Mouse (Mus musculus) layer of hippocampus, postnatal 14 days (tissue): Measurements from ENCODE around the gene Atf1. TPM values are rescaled to one million over a fixed set of nuclear protein-coding genes. Genes with fewer than 3 reads are reported as not detected.
A peak's percentile ranks its signal among the peaks of the same experiment; 100 is the strongest.

Experiments
- DNase-seq, 2 experiments: peaks; one replicate each; pipeline ENCODE4 v3.0.0; 2021 to 2022; ENCODE audit warnings: low spot score in 2 of 2, mixed read lengths in 1 of 2
- total RNA-seq, 2 experiments: library from RNA; stranded (reverse); gene quantifications; 2 replicates each; pipeline ENCODE4 v1.2.3; 2021

Atf1 gene
- total RNA-seq, 2 experiments from 2014 or later: 15.1 to 16.3 TPM

DNA sequence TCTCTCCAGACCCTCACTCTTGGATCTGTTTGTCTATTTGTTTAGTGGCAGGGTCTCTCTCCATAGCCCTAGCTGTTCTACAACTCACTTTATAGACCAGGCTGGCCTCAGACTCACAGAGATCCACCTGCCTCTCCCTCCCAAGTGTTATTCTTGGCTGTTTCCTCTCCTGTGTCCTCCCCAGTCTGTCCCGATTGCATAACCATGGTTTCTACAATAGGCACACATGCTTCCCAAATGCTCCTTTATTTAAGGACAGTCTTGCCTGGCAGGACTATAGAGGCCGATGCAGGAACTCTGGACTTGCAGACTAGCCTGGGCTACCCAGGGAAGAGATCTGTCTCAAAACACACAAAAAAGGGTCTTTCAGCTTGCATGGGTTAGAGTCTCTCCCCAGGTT lies 14.3 kb upstream of the Atf1 start:
- no peak for DNase-seq

DNA sequence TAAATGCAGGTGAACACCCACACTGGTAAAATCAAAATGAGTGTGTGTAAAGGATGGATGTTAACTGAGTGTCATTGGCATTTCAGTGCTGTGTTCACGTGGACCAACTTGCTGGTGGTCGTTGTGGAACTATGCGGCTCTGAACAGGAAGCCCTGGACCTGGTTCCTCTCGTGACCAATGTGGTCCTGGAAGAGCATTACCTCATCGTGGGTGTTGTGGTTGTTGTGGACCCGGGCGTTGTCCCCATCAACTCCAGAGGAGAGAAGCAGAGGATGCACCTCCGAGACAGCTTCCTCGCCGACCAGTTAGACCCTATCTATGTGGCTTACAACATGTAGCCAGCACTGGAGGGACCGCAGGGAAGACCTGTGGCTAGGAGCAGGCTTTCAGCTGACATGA lies 12.5 kb upstream of the Atf1 start:
- DNase-seq: no peak

DNA sequence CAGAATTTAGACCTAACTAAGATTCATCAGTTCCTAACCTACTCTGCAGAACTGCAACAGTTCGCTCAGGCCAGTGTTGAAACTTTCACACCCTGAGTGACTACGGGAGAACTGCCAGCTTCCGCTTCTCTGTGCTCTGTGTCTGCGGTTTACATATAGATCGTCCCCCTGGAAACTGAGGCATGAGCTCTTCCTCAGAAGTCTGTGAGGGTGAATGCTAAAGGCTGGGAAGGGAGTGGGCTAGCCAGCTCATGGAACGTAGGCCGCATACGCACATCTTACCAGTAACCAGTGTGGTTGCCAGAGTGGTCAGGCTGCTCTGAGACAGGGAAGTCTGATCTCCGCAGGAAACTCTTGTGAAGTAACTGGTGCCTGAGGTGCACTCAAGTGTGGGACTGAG lies 11.4 kb upstream of the Atf1 start:
- no peak for DNase-seq

DNA sequence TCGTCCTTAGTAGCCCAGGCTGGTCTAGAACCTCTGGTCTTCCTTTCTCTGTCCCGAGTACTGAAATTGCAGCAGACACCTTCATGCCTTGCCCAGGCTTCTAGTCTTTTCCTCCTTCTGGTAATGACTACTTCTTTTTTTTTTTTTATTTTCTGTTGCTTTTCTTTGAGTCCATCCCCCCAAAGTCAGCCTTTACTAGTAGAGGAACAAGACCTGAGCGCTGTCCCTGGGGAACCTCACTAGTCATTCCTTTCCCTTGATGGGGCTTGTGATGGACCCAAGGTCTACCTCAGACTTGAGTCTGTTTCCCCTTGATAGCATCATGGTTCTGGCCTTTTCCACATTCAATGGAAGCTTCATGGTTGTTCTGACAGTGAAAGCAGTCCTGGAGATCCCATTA lies 9.6 kb upstream of the Atf1 start:
- no peak for DNase-seq

DNA sequence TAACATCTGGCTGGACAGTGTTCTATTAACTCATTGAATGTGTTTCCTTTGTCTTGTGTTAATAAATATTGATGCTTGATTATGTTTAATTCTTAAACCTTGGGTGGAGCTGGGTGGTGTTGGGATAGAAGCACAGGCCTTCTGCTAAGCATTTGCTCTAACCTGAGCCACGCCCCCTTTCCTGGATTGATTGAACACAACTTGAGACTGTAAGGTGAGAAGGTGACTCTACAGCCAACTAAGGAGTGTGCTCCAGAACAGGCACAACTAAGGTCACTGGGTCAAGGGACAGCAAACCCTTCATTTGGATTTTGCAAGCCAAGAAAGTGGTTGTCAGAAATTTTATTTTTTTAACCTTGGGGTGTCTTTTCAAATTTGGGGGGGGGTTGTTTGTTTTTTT lies 8.2 kb upstream of the Atf1 start:
- no peak for DNase-seq

DNA sequence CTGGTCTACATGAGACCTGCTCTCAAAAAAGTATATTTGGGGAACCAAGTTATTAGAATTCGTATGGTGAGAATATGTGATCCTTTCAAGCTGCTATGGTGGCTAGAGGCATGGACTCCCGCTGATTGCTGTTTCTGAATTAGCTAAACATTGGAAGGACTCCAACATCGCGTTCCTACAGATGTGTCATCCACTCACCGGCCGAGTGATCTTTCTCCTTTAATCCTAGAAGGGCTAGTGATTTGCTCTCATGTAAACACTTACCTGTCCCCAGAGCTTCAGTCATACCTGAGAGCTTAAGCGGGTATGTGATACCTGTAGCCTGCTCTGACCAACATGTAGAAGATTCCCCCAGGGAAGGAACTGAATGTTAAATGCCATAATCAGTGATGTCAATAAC lies 6.7 kb upstream of the Atf1 start:
- no peak for DNase-seq

DNA sequence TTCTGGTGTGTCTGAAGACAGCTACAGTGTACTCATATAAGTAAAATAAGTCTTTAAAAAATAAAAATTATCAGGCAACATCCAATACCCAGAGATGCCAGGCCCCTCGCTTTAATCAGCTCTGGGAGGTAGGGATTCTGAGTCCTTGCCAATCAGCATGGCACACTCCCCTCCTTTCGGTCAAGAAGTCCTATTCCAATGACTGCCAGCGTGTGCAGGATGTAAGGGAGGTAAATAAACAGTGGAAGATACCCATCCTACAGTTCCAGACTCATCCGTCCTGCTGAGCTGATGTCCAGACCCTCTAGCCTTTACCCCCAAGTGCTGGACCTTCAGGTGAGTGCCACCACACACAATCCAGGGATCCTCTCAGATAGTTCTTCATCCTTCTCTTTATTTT lies 2.2 kb upstream of the Atf1 start:
- no peak for DNase-seq

DNA sequence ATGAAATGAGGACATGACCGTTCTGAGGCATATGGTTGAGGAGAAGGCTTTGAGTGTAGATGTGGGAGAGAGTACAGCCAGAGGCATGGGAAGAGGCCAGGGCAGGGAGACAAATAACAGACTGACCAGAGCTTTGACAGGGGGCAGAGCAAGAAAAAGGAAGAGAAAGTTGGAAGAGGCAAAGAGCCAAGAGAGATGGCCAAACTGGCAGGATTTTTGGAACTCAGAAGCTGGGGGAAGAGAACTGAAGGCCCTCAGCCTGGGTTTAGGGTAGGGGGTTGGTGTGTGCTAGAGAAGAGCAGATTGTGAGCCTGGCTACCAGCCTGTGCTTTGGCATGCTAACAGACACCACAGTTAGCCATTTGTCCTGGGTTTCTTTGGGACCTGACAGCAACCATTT lies 1.7 kb upstream of the Atf1 start:
- peak; percentile 39 to 80 for DNase-seq

DNA sequence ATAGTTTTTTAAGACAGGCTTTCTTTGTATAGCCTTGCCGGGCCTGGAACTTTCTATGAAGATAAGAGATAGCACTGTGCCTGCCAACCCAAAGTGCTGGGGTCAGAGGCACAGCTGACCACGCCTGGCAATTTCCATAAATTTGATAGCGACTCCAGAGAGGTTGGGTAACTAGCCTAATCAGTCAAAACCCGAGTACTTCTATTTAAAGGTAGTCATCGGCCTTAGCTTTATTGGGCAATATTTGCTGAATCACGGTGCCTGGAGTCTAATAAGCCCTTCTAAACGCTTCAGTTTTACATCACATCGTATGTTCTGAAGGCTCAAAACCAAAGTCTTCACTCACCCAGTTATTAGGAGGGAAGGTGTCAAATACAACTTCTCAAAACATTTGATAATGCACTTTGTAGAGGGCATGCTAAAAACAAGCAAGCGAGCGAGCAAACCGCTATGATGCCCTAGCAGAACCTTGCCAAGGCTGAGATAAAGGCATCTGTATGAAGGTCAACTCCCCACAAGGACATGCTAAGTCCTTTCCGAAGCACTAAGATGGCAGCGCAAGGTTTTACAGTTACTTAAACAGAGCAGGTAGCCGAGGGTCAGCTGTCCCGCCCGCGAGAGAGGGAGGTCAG lies 472 bp upstream of the Atf1 start:
- no peak for DNase-seq

DNA sequence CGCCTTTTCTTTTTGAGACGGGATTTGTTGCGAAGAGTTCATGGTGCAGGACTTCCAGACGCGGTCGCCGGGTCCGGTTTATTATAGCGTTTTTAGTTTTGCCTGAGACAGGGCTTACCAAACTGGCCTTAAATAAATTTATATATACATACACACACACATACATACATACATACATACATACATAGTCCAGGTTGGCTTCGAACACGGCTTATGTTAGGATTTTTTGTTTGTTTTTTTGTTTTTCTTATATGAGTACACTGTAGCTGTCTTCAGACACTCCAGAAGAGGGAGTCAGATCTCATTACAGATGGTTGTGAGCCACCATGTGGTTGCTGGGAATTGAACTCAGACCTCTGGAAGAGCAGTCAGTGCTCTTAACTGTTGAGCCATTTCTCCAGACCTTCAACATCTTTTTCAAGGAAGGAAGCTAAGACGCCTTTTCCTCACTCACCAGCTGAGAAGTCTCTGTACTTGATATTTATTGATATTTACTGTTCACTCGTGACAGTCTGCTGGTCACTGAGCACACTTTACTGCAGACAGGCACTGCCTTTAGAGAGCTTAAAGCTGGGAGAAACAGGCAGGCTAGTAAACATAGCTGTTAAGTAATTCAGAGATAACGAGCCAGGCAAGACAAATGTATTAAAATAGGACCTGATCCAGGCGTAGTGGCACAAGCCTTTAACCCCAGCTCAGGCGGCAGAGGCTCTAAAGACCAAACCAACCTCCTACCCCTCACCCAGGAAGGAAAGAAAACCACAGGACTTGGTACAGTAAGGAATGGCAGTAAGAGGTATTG lies 1.1 kb downstream of the Atf1 start:
- DNase-seq: no peak

DNA sequence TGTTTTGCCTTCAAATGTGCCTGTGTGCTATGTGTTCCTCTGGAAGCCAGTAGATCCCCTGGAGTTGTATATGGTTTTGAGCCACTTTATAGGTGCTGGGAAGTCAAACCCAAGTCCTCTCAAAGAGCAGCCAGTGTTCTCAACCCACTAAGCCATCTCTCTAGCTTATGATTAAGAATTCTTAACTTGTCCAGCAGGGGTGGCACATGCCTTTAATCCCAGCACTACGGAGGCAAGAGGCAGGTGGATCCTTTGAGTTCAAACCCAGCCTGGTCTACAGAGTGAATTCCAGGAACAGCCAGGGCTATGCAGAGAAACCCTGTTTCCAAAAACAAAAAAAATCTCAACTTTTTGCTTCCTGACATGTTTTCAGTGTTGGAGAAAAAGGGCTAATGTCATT lies 3.0 kb downstream of the Atf1 start:
- DNase-seq: no peak

DNA sequence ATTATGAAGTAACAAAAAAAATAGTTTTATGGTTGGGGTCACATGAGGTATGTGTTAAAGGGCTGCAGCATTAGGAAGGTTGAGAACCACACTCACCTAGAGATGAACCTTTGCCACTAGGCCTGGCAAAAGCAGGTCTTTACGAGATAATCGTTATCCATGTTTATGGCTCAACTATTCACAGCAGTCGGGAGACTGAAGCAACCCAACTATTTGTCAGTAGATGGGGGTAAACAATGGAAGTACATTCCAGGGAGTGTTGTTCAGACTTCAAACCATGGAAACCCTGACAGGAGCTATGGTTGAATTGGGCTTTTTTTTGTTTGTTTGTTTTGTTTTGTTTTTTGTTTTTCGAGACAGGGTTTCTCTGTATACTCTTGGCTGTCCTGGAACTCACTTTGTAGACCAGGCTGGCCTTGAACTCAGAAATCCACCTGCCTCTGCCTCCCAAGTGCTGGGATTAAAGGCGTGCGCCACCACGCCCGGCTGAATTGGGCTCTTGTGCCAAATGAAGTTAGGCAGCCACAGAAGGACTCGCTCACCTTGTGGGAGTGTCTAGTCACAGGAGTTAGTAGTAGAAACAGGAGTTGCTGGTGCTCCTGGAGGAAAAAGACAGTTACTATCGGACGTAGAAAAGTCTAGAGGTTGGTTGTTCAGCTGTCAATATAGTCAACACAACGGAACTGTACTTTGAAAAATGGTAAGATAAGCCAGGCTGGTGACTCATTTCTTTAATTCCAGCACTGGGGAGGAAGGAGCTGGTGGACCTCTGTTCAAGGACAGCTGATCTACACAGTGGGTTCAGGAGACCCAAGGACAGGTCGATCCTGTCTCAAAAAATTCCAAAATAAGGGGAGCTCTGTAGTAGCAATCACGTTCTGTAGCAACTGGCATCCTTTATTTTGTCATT lies 4.3 kb downstream of the Atf1 start:
- no peak for DNase-seq

DNA sequence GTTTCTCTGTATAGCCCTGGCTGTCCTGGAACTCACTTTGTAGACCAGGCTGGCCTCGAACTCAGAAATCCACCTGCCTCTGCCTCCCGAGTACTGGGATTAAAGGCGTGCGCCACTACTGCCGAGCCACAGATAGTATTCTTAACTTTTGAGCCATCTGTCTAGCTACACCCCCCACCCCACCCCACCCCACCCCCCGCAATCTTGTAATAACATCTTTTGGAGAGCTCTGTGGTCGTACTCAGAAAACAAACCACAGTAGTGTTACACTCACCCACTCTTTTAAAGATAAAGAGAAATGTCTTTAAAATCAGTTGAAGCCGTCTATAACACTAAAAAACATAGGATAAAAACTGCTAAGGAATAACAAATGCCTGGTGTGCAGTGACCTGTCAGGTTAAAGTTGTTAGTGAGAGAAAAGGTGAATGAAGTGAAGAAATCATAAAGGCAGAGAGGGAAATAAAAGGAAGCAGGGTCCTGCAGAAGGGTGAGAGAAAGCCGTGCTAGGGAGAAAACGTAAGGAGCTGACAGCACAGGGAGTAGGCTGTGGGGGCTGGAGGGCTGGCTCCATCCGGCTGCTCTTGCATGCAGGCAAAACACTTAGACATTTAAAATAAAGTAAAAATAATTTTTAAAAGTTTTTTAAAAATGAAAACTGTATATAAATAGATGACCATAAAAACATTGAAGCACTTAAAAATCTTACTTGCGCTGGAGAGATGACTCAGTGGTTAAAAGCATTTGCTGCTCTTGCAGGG lies 7.8 kb downstream of the Atf1 start:
- no peak for DNase-seq

DNA sequence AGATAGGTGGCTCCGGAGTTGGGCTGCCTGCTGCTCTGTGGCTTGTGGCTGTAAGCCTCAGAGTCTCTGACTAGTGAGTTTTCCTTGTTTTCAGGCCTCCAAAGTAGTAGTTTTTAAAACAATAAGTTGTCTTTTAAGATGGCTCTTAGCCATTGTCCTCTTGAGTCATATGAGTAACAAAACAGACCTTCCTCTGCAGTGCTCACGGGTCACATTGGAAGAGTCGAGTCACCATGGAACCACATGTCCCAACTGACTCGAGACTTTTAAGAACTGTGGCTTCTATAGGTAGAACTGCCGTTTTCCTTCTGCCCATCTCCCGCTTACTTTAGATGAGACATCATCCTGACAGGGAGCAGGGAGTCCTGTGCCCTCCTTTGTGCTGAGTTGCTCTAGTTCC lies 9.3 kb downstream of the Atf1 start:
- DNase-seq: no peak

DNA sequence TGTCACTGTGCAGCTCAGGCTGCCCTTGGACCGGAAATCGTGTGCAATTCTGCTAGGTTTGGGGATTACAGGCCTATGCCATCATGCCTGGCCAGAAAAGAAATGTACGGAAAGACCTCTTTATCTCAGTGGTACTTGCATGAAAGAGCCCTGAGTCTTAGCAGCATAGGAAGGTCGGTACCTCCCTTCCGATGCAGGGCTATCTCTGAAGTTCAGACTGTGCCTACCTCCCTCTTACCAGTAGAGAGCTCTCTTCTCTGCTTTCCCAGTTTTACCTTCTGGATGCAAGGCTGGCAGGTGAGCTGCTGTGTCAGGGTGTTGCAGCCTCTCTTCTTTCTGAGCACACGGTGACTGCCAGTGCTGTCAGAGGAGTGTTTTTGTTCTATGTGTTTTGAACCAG lies 14.2 kb downstream of the Atf1 start:
- no peak for DNase-seq

DNA sequence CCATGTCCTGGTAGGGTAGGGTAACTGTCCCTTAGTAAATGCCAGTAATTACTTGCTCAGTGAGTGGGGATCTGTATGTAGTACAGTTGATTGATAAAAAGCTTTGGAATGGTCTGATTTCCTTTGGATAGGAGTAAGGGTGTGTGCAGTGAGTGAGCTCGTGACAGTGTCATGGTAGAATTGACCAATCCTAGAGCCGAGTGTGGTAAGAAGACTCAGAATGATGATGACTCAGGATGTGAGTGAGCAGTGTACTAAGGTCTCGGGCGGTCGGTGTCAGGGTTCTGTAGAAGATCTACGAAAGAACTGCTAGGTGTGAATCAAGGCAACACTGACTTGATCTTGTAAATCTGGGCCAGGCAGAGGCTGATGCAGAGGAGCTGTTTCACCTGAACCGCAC lies 18.3 kb downstream of the Atf1 start:
- DNase-seq: no peak

DNA sequence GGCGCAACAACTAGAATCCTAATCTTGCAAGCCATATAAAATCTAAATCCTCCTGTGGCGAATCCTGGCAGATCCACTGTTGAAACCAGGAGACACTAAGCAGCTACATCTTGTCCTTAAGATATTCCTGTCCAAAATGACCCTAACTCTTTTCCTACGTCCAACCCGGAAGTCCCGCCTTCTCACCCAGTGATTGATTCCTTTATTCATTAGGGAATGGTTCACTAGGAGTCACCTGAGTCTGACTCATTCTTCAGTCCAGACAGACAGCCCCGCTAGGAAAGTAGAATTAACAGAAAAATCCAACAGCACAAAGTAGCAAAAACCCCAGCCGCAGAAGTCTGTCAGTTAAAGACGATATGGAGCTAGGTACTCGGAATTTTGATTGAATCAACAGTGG lies 19.7 kb downstream of the Atf1 start:
- DNase-seq: no peak

DNA sequence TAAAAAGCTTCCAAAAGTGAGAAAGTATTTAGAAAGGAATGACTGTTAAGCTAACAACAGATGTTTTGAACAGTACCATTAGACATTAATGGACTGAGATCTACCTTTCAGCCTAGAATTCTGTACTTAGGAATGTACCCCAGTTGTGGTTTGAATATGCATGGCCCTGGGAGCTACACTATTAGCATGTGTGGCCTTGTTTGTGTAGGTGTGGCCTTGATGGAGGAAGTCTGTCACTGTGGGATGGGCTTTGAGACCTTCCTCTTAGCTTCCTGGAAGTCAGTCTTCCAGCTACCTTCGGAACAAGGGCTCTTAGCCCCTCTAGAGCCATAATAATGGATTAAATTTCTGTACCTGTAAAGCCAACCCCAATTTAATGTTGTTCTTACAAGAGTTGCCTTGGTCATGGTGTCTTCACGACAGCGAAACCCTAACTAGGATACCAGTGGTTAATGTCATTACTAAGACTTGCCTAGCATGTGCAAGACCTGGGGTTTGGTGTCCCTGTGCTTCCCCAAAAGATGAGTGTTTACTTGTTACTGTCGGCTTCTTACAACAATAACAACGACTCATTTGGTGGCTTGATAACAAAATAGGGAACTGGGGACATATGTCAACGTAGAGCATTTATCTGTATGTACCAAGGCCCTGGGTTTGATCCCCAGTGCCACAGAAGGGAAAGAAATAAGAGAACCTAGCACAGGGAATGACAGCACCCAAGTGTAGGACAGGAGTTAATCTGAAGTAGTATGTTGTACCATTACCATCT lies 21.2 kb downstream of the Atf1 start:
- no peak for DNase-seq

DNA sequence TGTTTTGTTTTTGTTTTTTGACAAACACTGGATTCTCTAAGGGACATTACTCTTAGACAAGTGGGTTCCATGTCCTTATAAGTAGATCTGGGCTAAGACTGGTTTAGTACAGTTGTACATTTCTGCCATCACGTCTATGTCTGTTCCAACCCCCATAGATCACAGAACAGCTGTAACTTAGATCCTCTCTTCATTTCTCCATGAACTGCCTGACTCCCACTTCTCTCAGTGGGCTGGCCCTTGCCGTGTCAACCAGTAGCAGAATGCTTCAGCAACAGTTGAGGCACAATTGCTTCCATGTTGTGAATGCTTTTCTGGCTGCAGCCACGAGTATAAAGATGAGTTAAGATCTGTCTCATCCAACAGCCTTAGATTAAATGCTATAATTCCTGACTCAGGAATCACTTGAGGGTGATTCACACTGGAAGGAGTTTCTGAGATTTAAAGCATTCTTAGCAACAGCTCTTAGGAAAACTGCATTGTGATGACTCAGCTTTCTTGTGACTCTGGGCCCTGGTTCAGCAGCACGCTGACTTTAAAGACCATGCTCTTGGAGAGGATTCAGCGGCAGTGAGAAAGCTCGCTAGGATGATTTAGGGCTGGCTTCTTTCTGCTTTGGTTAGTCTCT lies 23.6 kb downstream of the Atf1 start:
- no peak for DNase-seq

DNA sequence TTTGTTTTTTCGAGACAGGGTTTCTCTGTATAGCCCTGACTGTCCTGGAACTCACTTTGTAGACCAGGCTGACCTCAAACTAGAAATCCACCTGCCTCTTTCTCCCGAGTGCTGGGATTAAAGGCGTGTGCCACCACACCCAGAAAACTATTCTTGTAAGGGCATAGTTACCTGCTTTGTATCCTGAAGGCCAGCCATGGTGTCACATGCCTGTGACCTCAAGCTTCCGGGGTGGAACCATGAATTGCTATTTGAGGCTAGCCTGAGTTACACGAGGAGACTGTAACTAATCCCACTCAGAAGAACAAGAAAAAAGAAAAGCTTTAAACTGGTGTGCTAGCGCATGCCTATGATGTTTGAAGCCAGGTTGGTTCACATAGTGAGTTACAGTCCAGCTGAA lies 28.8 kb downstream of the Atf1 start:
- no peak for DNase-seq
